Mouse (Mus musculus): Measurements from ENCODE around the gene Agmo.

Gene Agmo

DNA sequence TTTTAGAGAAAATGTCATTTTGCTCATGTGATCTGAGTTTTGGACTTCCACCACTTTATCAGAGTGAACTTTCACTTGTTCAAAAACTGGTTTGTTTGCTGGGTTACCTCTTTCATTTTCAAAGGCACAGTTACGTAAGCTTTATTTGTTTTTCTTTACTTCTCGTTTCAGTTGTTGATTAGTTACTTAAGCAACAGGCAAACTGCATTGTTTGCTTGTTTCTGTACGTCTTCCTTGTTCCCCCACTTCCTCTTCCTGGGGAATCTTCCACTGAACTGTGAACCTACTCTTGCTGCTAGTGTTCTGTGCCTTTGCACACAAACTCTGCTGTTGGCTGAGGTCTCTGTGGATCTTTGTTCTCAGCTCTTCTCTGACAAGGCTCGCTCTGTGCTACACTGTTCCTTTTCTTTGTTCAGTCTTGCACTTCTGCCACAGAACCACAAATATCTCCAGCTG, at the start of gene Agmo:
Gene Agmo, plus strand, starts transcription at position 76 of the 456 bp plus-strand sequence.
- no peak for DNase-seq

DNA sequence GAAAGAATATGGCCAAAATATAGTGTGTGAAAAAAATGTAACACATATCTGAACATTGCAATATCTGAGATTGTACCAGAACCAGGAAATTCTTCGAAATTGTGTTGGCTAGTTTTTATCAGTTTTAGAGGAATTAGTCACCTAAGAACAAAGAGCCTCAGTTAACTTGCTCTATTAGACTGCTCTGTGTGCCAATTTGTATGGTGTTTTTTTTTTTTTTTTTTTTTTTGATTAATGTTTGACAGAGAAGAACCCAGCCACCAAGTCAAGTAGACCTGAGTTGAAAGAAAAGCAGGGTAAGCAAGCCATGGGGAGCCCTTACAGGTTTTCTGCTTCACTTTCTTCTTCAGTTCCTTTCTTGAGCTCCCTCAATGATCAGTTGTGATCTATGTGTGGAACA, 10.3 kb upstream of the Agmo start:
- no peak for DNase-seq

DNA sequence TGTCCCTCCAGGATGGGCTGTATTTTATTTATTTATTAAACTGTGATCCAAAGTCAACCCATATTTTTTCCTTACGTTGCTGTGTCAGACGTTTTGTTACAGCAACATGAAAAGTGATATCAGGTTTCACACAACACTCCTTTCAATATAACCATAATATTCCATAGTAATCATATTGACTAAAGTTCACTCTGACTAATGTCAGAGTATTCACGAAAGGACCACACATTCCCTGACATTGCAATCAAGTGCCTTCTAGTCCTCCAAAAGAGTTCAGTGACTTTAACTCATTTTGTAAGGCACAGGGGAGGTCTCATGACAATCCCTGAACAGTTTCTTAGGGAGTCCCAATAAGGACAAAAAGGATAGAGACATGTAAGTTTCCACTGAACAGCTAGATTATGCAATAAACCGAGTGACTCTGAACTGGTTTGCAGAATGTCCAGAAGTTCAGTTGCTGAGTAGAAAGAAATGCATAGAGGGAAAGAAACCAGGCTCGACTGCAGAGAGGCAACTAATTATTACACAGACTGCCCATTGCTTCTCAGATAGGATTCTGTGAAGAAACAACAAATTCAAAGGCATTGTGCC, 371 bp upstream of the Agmo start:
- DNase-seq: no peak

DNA sequence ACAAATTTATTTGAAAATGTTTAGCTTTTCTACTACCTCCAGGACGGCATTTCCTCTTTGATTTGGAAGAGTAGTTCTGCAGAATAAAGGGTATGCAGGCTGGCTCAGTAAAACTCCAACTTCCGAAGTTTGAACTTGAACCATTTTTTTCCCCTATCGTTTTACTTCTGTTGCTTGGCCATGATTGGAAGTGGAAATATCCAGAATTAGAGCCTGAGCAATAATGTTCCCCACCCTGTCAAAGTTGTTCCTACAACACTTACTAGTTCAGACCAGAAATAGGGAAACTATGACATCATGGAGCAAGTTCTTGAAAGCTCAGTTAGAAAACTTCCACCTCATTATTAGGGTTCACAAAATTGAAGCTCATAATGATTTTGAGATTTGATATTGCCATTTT, 1.0 kb downstream of the Agmo start:
- no peak for DNase-seq

DNA sequence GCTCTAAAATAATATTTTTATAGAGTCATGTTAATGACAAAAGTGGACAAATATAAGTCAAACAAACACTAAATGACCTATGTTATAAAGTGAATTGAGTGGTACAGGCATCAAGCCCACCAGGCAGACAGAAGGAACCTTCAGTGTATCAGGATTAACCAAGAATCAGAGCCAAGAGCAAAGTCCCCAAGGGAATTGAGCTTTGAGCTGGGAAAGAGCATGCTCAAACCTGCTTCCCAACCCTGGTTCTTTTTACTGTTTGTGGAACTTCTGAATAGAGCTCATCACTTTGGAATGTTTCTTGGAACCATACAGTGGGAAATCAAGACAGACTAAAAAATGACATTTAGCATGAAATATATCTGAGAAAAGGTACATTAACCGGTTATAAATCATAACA, 3.4 kb downstream of the Agmo start:
- no peak for DNase-seq

DNA sequence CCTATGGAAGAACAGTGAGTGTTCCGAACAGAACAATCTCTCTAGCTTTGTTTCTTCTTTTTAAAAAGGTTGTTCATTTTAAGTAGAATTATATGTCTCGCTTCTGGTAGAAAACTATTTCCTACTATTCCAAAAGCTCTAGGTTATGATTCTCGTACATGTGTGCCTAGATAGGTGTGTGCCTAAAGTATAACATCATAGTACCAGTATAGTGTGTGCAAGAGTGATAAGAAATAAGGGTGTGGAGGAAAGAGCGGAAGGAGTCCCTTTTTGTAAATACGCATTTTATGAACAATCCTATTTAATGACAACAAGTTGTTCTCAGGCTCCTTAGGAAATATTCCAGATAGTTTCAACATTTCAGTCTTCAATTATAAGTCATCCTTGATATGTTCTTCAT, 10.2 kb downstream of the Agmo start:
- DNase-seq: no peak

DNA sequence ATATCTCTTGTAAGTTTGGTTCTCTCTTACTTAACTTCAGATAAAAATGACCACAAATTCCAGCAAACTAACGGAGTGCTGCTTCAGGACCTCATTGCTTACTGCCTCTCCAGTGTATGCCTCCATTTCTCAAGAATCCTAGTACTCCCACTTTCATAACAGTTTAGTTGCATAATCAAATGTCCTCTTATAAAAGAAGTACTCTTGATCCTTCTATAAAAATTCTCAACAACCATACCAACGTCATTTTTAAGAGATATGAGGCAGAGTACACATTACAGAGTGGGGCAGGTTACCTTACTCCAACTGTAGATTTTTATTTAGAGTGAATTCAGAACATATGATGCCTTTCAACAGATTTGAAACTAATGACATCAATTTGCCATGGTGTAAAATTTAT, 15.7 kb downstream of the Agmo start:
- DNase-seq: no peak

DNA sequence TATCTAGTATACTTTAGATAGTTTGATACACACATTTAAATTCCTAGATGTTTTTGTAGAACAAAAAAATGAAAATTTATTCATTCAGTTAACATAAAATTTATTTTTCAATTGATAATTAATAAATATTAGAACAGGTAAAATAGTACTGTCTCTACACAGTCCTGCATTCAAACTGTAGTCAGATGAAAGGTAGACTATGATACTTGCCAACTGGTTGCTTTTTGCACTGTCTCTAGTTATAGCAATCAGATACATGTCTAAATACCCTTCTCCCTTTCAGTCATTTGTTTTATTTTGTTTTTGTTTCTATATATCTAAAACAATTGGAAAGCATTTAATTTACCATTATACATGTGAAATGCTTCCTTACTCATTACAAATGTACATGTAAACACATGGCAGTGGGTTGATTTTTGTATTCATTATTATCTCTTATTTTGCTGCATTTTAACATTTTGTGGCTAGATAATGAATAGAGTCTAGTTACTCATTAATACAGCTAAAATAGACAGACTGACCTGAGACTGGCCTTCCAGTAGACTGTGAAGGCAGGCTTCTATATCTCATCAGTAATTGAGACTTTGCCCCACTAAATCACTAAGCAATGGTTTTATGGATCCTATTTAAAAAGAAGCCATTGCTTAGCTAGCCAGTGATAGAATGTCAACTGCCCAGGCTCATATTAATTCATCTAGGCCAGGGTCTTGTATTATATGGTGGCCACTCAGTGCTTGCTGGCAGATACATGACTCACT, 18.5 kb downstream of the Agmo start:
- no peak for DNase-seq

DNA sequence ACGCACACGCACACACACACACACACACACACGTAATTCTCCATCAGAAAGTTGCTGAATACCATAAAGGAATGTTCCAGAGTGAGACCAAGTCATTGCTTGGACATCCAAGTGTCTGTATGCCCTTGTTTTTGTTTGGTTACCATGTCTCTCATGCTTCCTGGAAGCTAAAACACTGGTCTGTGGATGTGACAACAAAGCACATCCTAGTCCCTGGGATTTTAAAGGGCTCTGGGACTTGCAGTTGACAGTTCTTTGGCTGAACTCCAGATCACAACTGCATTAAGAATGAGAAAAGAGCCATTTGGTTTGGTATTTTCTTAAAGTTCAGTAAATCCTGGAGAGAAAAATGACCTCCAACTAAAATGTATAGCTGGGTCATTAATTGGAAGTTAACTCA, 22.2 kb downstream of the Agmo start:
- no peak for DNase-seq

DNA sequence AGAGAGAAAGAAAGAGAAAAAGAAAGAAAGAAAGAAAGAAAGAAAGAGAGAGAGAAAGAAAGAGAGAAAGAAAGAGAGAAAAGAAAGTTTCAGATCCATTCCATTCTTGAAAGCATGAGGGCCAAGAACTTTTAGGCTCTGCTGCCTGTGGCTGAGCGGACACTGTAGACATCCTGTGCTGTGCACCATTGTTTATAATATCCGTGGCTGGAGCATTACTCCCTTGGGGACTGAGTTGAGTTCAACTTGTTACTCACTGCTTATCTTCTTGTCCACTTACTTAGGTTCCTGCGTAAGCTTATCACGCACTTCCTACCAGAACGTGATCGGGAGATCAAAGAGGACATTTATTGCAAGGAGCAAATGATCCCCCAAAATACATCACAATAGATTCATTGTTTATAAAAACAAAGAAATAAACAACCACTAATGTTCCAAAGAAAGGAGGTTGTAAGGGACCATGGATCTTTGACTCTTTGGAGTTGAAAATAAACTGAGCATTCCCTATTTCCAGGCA, 27.3 kb downstream of the Agmo start:
- DNase-seq: peak; percentile 33

DNA sequence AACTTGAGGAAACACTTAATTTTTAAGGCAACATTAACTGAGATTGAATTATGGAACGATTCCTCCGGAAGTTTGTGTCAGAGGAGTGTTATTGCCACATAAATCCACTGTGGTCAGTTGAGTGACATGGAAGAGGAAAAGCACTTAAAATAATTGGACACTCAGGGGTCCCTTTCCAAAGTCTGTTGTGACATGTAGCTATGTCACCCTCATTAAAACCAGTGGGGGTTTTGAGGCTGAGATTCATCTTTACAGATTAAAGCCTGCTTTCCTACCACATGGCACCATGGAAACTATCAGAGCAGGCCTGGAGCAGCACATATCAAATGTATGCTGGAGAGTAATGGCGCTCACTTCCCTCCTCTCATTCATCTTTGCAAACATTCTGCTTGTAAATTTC, 31.2 kb downstream of the Agmo start:
- peak; percentile 20 for DNase-seq

DNA sequence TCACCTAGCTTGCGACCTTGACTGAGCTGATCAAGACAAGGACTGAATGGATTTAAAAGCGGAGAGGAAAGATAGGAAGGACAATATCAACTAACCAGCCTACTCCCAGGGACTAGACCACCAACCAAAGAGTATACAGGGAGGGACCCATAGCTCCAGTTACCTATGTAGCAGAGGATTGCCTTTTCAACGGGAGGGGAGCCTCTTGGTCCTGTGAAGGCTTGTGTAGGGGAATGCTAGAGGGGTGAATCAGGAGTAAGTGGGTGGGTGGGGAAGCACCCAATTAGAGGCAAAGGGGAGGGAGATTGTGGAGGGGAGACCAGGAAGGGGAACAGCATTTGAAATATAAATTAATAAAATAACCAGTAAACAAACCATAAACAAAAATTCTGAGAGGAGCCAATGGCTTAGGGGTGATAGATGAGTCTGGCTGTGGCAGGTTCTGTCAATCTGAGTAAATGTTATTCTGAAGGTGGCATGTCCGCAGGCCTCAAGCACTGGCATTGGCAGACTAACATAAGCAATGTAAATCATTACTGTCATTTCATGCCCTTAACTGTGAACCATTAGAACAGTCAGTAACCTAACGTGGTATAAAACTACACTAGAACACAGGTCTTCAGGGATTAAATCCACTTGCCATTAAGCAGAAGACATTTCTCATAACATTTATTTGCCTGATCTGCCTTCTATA, 32.7 kb downstream of the Agmo start:
- DNase-seq: no peak

DNA sequence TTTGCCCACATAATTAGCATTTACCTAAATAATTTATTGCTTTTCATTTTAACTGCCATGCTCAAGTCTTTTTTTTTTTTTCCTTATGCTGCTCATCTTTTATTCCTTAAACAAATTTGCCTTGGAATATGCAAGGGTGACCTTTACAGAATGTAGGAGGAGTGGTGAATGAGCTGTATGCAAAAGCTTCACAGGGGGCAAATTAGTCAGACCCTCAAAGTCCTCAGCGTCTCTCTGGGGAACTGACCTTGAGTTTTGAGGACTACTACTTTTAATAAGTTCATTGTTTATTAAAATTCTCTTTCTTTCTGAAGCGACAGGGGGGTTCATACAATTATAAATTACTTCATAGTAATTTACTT, 33.2 kb downstream of the Agmo start:
- DNase-seq: no peak

DNA sequence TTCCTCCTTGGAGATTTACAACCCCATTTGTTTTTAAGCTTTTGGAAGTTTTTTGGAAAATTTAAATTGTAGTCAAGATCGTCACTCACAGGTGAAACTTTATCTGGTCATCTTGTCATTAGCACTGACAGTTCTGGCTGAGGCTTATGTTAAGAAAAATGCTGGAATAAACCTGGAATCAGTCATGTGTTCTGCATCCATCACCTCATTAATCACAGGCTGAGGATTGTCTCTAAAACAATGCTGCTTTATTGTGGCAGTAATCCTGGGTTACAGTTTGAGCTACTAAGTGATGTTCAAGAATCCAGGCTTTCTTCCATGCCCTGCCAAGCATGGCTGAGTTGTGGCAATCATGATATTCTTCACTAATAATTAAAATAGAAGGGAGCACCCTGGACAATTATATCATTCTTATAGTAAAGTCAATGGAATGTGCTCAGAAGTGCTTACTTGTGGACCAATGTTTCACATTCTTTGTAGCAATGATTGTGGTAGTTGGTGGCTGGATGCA, 65.6 kb downstream of the Agmo start:
- peak; percentile 7 for DNase-seq

DNA sequence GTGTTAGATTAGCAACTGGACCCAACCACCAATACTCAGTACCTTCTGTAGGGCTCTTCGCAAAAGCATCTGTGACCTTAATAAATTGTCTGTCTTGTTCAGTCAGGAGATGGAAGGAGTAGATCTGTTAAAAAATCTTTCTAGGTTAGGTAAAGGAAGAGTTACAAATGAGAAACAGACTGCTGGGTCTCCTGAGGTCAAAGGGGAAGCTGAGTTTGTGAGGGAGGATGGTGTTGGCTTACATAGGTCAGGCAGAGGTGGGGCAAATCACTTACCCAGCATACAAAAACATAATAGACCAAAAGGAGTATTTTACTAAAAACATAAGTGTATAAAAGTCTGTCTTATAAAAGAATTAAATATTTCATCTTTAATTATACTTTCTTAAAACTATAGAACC, 69.3 kb downstream of the Agmo start:
- peak; percentile 66 for DNase-seq

DNA sequence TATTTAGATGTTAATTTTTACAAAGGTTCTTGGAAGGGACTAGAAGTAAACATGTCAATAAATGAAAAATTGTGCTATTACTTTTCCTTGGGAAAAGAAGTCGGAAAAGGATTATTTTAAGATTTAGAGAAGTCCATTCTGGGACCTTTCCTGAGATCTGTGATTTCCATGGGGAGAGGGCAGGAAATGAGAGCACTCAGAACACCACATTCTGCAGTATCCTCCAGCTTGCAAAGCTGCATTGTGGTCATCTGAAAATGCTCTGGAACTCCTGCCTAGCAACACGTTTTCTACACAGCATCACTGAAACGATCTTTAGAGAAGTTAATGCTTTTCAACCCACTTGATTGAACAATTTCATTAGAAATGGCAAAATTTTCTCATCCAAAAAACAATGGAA, 81.4 kb downstream of the Agmo start:
- DNase-seq: no peak

DNA sequence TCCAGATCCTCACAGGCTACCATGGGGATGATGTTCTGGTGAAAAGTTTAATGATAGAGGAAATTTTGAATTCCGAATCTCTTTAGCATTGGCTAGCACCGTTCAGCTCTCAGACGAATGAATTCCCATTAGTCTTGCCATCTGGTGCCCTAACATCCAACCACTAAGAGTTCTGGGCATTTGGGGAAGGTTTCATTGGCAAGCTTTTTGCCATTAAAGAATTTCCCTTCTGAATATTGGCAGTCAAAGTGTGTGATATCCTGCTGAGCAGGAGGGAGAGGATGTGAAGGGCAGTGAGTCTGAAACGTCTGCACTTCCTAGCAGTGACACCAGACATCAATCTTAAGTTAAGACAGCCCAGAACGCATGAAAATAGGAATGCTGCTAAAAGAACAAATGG, 93.5 kb downstream of the Agmo start:
- no peak for DNase-seq

DNA sequence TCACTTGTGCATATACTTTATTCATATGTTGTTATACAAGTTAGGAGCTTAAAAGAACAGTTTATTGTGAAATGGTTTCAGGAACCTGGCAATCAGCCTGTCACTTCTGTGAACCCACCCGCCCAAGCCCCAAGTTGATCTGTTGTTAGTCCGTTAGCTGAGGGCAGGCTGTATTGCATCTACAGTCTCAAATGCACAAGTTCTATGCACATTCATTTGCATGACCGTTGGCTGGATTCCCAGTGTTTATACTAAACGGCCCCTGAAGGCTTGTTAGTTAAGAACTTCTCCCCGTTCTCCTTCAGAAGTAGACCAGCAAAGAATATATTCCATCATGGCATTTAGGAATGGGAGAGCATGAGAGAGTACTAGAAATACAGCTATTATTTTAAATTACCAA, 102.8 kb downstream of the Agmo start:
- DNase-seq: no peak

DNA sequence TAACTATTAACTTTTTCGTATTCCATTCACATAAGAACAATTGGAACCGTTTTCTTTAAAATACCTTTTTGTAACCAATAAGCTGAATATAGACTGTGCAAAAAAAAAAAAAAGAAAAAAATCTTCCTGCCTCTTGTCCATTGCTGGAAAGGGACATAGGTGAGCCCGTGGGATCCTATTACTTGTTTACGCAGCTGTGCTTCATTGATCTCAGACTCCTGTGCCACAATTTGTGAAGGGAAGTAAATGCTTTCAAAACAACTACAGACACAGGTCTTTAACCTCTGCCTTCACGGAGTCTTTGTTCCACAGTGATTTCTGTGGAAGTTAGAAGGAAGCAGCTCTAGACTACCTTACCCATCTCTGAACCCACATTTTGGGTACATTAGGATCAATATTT, 104.3 kb downstream of the Agmo start:
- DNase-seq: peak; percentile 47

DNA sequence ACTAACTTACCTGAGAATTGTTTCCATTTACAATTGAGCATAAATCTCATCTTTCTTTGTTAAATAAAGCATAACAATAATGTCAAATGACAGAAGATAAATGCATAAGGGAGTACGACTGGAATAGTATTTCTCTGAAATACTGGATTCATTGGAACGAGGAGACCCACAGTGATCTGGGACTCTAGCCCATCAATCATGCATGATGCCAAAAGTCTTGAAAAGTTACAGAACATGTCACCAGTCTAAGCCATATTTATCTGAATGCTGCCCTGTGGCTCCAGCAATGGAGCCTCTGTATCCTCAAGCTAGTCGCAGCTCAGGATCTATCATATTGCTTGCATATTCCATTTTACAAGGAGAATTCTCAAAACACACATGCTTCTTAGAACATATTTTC, 150.9 kb downstream of the Agmo start:
- no peak for DNase-seq

DNA sequence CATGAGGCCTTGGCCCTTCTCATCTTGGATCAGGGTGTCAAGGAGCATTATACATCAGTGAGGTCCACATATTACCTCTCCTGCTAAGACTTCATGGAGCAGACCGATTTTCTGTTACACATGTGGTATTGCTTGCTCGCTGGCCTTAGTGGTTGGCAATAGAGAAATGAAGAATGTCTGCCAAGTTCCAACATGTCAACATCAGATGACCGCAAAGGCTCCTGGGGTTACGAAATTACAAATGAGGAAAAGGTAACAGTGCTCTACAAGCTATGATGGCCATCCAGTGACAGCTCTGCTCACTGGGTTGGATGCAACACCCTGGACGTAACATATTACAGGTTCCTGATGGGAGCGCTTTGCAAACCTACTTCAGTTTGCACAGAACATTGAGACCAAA, 161.1 kb downstream of the Agmo start:
- DNase-seq: no peak

DNA sequence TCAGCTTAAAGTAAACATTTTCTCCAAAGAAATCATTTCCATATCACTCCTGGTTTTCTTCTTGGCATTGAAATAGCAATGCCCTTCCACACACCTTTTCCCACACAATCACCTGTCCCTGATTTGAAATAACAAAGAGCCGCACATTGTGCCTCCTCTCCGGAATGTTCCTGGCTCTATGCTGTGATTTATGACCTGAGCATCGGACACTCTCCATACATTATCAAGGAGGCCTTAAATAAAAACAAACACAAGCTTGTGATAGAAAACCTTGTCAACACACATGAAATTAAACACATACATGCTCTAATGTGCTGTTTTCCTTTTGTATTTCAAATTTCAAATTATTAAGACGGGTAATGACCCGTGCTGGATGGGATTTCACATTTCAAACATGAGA, 184.9 kb downstream of the Agmo start:
- no peak for DNase-seq

DNA sequence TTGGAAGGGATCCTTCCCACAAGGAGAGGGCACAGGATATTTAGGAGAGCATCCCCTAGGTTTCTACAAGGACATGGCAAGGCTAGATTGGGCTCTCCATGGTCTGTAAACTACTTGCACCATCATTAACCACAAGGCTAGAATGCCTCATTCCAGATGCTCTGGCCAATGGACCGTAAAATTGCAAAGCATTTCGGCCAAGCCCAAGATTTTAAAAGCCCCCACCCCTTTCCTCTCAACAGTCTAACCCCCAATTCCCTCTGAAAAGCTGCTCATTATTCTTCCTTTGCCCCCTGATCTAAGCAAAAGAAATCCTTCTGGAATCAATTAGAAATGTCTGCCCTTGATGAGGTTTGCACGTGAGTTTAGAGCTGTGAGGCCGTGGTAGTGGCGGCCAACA, 185.3 kb downstream of the Agmo start:
- peak; percentile 63 for DNase-seq

DNA sequence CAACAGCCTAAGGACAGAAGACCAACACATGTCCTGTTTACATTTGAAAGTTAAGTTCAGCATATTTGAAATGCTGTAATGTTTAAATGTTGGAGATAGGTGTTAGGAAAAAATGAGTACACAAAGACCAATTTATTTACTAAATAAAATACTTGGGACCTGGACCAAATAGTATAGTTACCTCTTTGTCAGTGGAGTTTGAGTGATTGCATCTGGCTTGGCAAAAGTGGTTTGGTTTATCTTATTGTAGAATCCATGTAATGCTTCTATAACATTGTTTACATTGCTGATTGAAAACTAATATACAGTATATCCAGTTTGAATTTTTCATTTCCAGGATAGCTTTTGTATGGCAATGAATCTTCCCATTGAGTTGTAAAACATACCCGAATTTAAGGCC, 193.0 kb downstream of the Agmo start:
- DNase-seq: no peak

Measured in embryo, embryonic 11 days (tissue).